Mouse (Mus musculus): ENCODE measurements at regions not wholly inside any gene's neighbourhood (a gene's known extent, or its start where the extent isn't known, plus 50 kb on each side); places are given as distances from the start of the nearest gene placed in this dataset.

DNA sequence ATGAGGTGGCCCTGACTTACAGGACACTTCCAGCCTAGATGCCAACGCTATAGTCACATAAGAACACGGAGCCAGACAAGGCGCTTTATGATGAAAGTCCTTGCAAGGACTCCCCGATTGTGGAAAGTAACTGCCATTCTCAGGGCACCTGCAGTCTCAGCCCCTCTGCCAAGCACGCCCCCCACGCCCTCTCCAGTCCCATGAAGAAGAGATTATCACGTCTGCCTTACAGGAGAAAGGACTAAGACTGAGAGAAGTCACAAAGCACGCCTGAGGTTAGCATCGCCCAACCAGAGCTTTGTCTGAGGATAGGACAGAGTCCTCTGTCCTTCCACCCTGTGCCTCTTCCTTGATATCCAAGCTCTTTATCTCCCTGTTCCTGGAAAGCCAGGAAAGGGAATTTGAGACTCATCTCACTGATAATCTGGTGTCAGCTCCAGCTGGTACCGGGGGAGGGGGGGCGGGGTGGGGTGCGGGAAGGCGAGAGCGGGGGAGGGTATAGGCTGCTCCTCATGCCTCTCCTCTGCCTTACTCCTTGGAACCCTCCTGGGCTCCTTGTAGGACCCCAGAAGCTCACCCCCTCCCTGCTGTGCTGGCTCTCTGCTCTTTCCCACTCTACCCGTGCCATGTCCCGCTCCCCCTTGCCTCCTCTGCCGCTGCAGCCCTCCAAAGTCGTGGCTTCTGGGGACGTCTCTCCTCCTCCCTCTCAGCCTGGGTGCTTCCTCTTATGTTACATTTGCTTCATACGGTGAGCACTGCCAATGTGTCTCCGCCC lies 224.7 kb upstream of the Nfe2l3 start:
- no peak for DNase-seq (ENCODE audit: low read depth, low spot score)

DNA sequence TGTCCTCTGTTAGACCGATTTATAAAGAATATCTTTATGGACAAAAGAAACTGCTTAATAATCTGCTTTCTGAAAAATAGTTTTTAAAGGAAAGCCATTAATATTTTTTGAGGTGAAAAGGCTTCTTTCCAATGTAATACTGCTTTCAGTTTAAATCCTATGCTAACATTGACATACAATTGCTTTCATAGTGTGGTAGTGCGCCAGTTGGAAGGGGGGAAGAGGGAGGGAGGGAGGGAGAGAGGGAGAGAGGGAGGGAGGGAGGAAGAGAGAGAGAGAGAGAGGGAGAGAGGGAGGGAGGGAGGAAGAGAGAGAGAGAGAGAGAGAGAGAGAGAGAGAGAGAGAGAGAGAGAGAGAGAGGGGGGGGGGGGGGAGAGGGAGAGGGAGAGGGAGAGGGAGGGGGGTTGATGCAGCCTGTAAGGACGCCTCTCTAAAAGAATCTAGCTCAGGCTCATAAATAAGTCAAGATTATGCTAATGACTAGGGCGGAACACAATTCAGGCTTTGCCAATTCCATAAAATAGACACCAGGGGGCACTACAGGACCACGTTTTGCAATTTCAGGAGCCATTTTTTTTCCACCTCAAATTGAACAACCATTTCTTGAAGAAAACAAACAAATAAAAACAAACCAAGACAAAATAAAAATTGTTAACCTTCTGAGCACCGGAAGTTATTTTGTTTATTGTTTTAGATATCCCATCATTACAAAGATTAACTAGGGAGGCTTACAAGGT lies 223.6 kb upstream of the Nfe2l3 start:
- peak; percentile 87 for DNase-seq (ENCODE audit: low read depth, low spot score)

DNA sequence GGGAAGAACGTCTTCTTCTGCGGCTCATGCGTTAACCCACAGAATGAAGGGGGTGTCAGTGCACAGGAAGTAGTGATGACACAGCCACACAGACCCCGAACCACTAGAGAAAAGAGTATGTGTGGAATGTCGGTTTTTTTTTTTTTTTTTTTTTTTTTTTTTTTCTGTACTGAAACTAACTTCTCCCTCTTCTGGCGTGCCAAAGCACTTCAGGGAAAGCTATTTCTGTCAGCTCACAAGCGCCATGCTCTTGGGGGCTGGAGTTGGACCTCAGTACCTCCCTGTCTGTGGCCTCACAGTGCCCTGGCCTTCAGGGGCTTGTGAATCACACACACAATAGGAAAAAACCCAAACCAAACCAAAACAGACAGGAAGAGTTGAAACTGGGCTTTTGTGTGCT lies 221.1 kb upstream of the Nfe2l3 start:
- no peak for DNase-seq (ENCODE audit: low read depth, low spot score)

DNA sequence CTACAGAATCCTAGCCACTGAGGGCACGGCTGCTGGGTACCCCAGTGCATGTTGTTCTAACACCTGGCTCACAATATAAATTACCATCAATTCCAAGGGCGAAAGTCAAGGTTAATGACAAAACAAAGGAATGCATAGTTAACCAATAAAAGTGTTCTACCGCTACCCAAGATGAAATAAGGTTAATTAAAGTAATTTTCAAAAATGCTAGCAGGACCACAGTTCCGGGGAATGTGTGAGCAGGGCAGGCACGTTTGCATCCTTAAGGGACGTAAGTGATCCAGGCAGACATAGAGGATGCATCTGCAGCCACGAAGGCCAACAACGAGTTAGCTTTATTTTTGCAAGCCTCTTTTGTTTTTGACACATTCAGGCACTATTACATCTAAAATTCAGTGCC lies 220.3 kb upstream of the Nfe2l3 start:
- no peak for DNase-seq (ENCODE audit: low read depth, low spot score)

DNA sequence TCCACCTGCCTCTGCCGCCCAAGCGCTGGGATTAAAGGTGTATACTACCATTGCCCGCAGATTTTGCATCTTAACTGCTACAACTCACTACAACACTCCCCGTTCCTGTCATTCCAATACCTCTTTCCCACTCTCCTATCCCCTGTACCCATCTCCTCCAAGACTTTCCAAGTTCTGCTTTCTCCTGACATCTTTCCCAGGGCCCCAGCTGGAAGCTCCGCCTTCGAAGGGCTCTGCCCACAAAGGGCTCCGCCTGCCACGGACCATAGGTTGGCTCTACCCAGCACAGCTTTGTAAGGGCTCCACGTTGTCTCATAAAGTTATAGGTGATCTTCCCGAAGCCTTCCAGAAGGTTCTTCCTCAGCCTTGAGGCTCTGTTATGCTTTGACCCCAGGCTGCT lies 217.1 kb upstream of the Nfe2l3 start:
- no peak for DNase-seq (ENCODE audit: low read depth, low spot score)

DNA sequence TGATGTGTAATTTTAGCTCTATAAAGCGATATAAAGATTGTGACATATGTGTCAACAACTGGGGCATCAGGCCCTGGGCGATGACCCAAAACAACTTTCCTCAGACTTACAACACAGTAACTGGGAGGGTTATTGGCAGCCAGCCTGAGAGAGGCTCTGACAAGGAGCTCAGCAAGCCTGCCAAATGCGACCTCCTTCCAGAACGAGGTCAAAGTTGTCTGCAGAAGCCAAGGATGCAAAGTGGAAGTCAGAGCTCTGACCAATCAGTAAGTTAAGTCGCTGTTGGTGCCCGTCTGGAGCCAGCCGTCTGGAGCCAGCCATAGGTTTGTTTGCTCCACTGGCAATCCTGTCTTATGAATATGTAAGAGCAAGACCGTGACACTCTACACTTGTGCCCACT lies 216.0 kb upstream of the Nfe2l3 start:
- DNase-seq (ENCODE audit: low read depth, low spot score) = no peak

DNA sequence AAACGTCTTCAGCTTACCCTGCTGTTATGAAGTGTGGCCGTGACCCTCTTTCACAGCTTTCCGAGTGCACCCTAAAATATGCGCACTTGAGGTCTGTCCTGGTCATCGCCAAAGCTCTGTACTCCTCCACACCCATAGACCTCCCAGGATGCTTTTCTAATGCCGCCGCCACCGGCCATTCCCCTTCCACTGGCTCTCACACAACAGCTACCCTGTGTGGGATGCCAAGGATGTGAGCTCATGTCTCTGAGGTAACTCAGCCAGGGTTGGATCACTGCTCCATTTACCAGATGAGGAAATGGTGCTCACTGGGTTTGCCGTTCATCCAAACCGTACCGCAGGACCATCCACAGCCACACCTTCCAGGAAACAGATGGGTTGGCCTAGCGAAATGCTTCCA lies 212.8 kb upstream of the Nfe2l3 start:
- no peak for DNase-seq (ENCODE audit: low read depth, low spot score)

DNA sequence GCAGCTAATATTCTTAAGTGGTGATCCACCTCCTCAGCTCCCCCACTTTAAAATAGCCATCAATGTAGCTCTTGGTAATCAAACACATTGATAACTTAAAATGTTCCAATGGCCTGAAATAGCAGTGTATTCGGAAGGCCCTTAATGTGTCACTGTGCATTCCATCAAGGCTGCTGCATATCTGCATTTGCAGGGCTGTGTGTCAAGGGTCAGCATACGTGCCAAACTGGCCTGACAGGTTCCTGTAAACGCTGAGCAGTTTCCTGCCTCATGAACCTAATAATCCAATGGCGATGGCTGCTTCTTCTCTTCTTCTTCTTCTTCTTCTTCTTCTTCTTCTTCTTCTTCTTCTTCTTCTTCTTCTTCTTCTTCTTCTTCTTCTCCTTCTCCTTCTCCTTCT lies 211.7 kb upstream of the Nfe2l3 start:
- no peak for DNase-seq (ENCODE audit: low read depth, low spot score)

DNA sequence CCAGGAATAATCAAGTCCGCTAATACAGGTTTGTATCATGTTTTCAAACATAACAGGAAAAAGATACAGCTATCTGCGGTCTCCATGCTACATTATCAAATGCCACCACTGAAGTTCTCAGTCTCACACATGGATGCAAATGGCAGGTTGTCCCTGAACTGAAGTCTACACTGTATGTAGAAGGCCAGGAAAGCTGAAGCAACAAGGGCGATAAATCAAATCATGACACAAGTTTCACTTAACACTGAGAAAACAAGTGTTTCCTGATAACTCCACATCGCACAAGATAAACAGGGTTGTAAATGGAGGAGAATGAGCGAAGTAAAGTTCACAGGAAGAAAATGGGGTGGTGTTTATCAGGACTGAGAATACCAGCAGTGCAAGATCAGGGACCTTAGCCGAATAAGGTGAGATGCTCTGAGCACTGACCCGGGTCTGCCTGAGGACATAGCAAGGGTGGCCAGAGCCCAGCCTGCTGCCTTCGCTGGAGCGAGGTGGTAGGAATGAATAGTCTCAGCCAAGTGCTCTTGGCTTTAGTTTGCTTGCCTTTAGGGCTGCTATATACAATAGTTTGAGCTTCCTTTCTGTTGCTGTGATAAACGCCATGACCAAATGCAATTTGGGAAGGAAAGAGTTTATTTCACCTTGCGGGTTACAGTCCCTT lies 196.3 kb upstream of the Nfe2l3 start:
- no peak for DNase-seq (ENCODE audit: low read depth, low spot score)

DNA sequence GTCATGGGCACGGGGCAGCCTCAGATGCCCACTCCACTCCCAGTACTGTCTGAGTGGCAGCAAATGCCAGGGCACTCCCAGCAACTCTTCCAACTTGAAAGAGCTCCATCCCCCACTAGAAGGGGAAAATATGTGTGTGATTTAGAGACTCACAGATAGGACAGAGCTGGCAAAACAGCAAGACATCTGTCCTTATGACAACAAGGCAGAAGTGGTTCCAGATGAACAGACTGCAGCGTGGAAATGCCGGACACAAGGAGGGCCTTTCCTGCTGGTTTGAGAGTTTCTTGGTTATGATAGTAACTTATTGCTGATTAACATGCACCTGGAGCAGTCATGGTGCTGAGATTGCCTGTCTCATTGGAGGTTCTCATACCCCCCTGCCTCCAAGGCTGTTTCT lies 192.4 kb upstream of the Nfe2l3 start:
- DNase-seq (ENCODE audit: low read depth, low spot score) = no peak

DNA sequence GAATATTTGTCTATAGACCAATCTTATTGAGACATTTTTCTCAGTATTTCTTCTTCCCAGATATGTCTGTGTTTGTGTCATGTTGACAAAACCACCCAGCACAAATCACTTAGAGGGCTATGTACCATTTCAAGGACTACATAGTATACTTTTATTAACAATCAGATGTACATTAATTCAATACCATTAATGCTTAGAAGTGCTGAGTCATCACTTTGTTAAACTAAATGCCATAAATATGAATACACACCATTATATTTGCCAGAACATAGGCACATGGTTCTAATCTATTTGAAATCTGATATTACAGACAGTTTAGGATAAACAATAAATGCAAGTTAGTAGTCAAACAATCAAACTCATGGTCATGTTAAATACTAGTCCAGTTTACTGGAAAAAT lies 182.2 kb upstream of the Nfe2l3 start:
- no peak for DNase-seq (ENCODE audit: low read depth, low spot score)

DNA sequence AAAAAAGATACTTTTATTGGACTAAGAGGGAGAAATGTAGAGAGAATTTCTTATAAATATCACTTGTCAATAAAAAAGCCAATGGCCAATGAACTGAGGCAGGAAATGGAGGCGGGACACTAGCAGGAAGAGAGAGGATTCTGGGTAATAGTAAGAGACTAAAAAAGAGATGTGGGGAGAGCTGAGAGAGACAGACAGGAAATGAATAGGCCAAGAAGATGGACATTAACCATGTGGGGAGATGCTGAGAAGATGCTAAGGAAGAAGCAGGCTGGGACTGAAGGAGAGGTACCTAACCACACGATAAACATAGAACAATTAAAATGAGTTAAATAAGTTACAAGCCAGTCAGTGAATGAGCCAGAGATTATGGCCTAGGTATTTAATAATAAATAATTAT lies 181.0 kb upstream of the Nfe2l3 start:
- DNase-seq (ENCODE audit: low read depth, low spot score) = no peak

DNA sequence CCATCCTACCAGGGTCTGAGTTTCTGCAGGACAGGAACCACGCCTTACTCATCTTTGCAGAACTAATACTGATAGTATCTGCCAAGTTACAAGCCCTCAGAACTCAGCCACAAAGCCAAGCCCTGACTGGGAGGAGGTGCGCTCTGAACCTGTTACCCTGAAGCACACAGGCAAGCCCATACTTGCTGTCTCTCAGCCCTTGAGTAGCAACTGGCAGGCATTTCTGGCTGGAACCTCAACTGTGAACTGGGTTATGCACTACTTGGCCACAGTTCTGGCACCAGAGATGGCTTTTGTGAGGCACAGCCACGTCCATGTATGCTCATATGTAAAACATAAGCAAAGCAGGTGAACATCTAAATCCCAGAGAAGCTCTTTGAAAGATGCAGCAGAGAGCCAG lies 179.7 kb upstream of the Nfe2l3 start:
- no peak for DNase-seq (ENCODE audit: low read depth, low spot score)

DNA sequence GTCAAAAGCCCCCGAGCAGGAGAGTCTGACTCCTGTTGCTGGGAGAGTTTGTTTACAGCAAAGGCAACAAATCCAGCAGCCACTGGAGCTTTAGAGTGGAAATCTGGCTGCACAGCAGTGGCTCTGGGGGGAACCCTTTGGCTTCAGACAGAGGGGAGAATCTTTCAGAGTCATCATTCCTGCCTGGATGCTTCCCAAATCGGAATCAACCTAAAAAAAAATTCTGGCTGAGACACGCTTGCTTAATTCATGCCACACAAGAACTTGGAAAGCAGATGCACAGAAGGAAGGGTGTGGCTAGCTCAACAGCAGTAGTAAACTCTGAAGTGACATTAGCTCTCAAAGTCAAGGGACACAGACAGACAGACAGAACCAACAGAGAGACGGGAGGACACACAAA lies 175.8 kb upstream of the Nfe2l3 start:
- DNase-seq (ENCODE audit: low read depth, low spot score) = no peak

DNA sequence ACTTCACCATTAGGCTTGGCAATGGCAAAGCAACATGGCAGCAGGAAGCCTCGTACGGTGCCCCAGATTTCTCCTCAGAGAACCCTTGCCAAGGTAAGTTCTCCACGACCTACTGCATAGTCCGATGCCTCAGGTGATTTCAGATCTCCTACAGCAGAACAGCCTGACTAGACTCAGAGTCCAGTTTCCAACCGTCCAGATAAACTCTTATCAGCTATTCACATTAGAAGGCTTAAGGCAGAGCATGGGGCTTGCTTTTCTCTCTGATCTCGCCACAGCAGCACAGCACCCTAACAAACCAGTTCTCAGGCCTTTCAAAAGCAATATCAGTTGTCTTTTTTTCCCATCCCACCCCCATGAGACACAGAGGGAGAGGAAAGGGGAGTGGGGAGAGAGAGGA lies 174.9 kb upstream of the Nfe2l3 start:
- no peak for DNase-seq (ENCODE audit: low read depth, low spot score)

DNA sequence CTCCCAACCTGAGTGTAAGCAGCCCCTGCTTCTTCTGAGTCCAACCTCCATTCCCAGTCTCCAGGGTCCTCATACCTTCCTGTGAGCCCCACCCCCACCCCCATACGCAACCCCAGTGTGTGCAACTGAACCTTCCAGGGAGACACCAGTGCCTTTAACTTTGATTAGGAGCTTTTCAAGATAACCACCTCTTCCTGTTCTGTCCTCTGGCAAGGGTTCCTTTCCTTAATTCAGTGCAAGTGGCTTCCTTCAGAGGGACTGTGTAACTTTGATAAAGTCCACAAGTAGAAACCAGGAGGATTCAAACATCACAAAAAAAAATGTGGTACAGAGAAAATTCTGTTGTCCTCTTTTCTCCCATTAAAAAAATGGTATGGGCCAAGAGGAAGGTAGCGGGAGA lies 174.2 kb upstream of the Nfe2l3 start:
- no peak for DNase-seq (ENCODE audit: low read depth, low spot score)

DNA sequence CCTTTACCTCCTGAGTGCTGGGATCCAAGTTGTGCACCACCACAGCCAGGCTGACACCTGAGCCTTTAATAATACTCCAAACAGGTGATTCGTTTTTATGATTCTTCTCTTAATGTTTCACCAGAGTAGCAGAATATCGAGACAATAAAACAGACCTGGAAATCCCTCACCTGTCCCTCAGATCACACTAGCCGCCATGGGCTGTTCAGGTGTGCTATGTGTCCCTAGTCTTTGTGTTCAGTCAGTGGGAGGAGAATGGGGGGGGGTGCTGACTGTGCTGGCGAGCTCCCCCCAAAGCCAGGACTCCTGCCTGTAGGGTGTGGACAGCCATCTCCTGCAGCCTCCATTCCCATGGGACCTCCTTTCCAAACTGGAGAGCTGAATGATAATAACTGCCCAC lies 168.9 kb upstream of the Nfe2l3 start:
- DNase-seq (ENCODE audit: low read depth, low spot score) = no peak

DNA sequence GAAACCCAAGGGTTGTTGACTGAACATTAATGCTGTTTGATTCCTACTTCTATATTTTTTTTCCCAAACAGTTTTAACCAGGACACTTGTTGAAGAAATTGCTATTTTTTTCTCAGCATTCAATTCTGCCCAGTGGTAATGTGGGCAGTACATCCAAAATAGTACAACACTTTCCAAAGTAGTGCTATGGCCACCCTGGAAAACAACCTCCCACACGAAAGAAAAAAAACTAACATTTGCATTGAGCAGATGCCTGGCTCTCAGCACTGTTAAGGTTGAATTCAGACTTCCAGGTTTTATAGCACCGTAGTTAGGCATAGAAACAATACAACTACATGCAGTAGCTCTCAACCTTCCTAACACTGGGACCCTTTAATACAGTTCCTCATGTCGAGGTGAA lies 167.1 kb upstream of the Nfe2l3 start:
- DNase-seq (ENCODE audit: low read depth, low spot score) = no peak

DNA sequence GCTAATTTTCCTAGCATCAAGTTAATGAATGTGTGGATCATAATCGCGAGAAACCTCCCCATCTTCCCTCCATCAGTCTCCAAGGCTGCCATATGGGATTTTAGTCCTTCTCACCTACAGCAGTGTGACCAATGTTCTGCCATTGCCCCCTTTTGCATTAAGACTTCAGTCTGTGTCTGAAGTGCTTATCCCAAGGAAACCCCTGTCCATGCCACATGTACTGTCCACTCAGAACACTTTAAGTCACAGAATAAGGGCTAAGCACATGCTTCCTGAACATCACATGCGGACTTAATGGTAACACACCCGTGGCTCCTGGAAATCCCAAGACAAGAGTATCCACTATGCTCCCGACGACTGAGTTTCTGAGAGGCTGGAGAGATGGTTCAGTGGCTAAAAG lies 165.7 kb upstream of the Nfe2l3 start:
- DNase-seq (ENCODE audit: low read depth, low spot score) = no peak

DNA sequence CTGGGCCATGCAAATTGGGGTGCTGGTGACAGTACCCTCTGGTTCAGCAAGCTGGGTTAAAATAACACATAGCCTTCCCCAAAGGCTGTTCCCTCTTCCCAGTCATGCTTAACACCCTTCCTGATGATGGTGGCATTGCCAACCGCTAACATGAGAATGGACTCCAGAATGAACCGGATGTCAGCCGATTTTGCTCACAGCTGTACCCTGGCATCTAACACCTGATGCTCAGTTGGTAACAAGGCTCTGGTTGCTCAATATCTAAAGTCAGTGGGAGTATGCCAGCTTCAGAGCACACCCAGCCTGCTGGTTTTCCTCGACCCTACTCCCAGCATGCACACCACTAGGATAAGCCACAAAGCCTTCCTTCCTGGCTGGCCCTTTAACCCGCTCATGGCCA lies 164.6 kb upstream of the Nfe2l3 start:
- DNase-seq (ENCODE audit: low read depth, low spot score) = no peak

DNA sequence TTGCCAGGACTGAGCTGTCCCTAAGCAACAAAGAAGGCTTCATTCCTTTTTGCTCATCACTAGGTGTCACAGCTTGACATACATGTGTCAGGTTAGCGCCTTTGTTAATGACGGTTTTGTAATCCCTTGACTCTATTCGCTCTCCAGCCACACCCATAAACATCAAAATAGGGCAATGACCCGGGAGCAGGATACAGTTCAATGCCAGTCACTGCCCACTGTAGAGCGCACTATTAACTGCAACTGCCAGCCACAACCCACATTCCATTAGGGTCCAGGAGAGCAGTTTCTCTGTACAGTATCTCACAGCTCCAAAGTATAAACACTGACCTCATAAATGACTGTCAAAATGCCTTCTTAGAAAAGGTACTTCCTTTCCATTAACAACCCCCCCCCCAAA lies 163.5 kb upstream of the Nfe2l3 start:
- no peak for DNase-seq (ENCODE audit: low read depth, low spot score)

DNA sequence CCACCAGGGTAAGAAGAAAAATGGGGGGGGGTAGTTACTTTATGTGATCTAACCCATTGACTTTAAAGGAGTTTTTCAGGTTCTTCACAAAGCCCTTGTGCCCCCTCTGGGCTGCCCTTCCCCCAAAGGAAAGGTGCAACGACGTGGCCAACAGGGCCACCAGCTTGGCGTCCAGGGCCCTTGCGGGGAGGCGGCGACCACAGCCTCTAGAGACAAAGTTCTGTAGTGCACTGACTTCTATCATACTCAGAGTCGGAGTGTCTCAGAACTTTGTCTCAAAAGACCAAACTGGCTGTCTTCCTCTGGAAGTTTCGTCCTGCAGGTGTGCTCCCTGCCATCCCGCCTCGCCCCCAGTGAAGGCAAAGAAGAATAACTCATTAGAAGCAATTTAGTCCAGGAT lies 162.9 kb upstream of the Nfe2l3 start:
- peak; percentile 57 for DNase-seq (ENCODE audit: low read depth, low spot score)

All from A20 (cell line).